In the genomic region with DNA sequence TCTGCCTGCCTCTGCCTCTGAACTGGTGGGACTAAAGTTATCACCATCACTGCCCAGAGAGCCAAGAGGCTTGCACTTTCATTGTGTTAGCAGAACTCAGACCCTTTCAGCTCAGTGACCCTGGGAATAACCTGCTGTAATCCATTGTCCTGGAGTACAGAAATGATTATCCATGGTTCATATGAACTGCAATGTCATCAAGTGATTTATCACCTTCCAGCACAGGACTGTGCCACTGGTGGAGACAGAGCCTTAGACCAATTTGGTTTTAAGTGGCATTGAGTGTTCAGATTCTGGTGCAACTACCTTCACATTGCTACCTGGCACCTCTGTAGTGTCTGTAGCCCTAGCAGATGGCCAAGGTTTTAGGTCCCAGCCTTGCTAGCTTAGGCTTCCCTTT, we compare ENCODE assay signal across 29 mouse cellular contexts. TPM values are rescaled to one million over a fixed set of nuclear protein-coding genes. Genes with fewer than 3 reads are reported as not detected.
DNase-seq lines count a peak whose midpoint lies in the region; ATAC-seq and TF ChIP-seq lines count a peak whose summit lies in the region.
"Had no signal": no experiment of that assay in that cellular context is flagged by ENCODE, and none has a peak within 500 bp of the region (broad histone marks: within the 10 kb centered on the region; RNA-seq: fewer than 3 reads in every experiment).

No protein-coding gene starts in this region.

- no peak overlapping the region for H3K27ac ChIP-seq in intestine, embryonic 14.5 days (ENCODE audit: low read depth)
- no peak overlapping the region for H3K27ac ChIP-seq in intestine, embryonic 15.5 days
- H3K27ac ChIP-seq in intestine, postnatal 0 days (ENCODE audit: low read depth, low read length): peak overlapping the region; percentile 68; the same call in 1 of the 2 replicates
- no peak overlapping the region for H3K27ac ChIP-seq in neural tube, embryonic 15.5 days (replicated peaks)
- H3K27ac ChIP-seq: embryonic facial prominence, embryonic 13.5 days; embryonic facial prominence, embryonic 15.5 days; forebrain, embryonic 13.5 days; forebrain, embryonic 15.5 days had no signal

- no peak overlapping the region for H3K9ac ChIP-seq in intestine, embryonic 14.5 days (ENCODE audit: low read length)
- no peak overlapping the region for H3K9ac ChIP-seq in intestine, embryonic 15.5 days
- no peak overlapping the region for H3K9ac ChIP-seq in intestine, postnatal 0 days (ENCODE audit: low read depth, low read length)
- H3K9ac ChIP-seq in neural tube, embryonic 15.5 days (replicated peaks): no peak overlapping the region
- H3K9ac ChIP-seq: embryonic facial prominence, embryonic 13.5 days; embryonic facial prominence, embryonic 15.5 days; forebrain, embryonic 13.5 days; forebrain, embryonic 15.5 days had no signal

- no peaks in the 10 kb centered on the region for H3K4me1 ChIP-seq in intestine, embryonic 14.5 days (replicated peaks; ENCODE audit: control insufficient read depth, insufficient read depth, low read length)
- H3K4me1 ChIP-seq in intestine, embryonic 15.5 days (replicated peaks): peaks cover 4% of the 10 kb centered on the region
- peaks cover 6% of the 10 kb centered on the region; the same call in 1 of the 2 replicates for H3K4me1 ChIP-seq in intestine, postnatal 0 days (replicated peaks; ENCODE audit: control insufficient read depth, insufficient read depth, low read length)
- 0 out of 2 replicates have a peak, but pooled peaks cover 2% of the 10 kb centered on the region for H3K4me1 ChIP-seq in neural tube, embryonic 15.5 days
- H3K4me1 ChIP-seq: forebrain, embryonic 13.5 days; forebrain, embryonic 15.5 days had no signal

- peaks cover 90% of the 10 kb centered on the region for H3K36me3 ChIP-seq in intestine, embryonic 14.5 days (ENCODE audit: control insufficient read depth, insufficient read depth, low read length)
- H3K36me3 ChIP-seq in intestine, embryonic 15.5 days: peaks cover 43% of the 10 kb centered on the region
- H3K36me3 ChIP-seq in intestine, postnatal 0 days (ENCODE audit: control insufficient read depth, insufficient read depth): peaks cover 68% of the 10 kb centered on the region
- H3K36me3 ChIP-seq in neural tube, embryonic 15.5 days: peaks cover 76% of the 10 kb centered on the region

- no peak for DNase-seq in intestine, embryonic 14.5 days (ENCODE audit: low spot score)
- no peak for DNase-seq in left cerebral cortex, postnatal 4 days
- DNase-seq in spleen, postnatal 4 days (ENCODE audit: low spot score in 2 of 2): no peak
- DNase-seq: adrenal gland, adult 2 months; adrenal gland, postnatal 10 days; adrenal gland, postnatal 25 days; cerebellum, adult 11 months; cerebellum, adult 18-20 months; cerebellum, adult 8-10 months; cerebellum, adult 9-11 months; cerebellum, postnatal 14 days; cerebellum, postnatal 36 days; embryo, embryonic 11 days had no signal

- ATAC-seq in intestine, embryonic 14.5 days (replicated peaks; ENCODE audit: low FRiP score, low TSS enrichment, low read depth): peak; percentile 7; the same call in 1 of the 2 replicates
- ATAC-seq in intestine, embryonic 15.5 days: peak; percentile 34; the same call in 1 of the 2 replicates
- ATAC-seq in intestine, postnatal 0 days: peak; percentile 51
- ATAC-seq in neural tube, embryonic 15.5 days (ENCODE audit: low FRiP score): no peak
- ATAC-seq: forebrain, embryonic 13.5 days; forebrain, embryonic 15.5 days had no signal

- TF ChIP-seq CTCF in intestine, postnatal 0 days (IDR thresholded peaks at IDR 0.05; ENCODE audit: low read depth): no peak

- intact Hi-C loops in left cerebral cortex, postnatal 4 days (cut with DNase I): no loop called here

- H3K4me3 ChIP-seq in intestine, embryonic 14.5 days (ENCODE audit: low read depth, low read length): no peak overlapping the region
- no peak overlapping the region for H3K4me3 ChIP-seq in intestine, embryonic 15.5 days (replicated peaks)
- no peak overlapping the region for H3K4me3 ChIP-seq in intestine, postnatal 0 days (ENCODE audit: low read depth, low read length)
- H3K4me3 ChIP-seq in neural tube, embryonic 15.5 days (replicated peaks): no peak overlapping the region
- H3K4me3 ChIP-seq: embryonic facial prominence, embryonic 13.5 days; embryonic facial prominence, embryonic 15.5 days; erythroblast, embryonic 14.5 days; forebrain, embryonic 13.5 days; forebrain, embryonic 15.5 days had no signal

- H3K27me3 ChIP-seq in intestine, embryonic 14.5 days (replicated peaks; ENCODE audit: control insufficient read depth, insufficient read depth, low read length): no peaks in the 10 kb centered on the region
- H3K27me3 ChIP-seq in intestine, embryonic 15.5 days (replicated peaks): no peaks in the 10 kb centered on the region
- peaks cover 21% of the 10 kb centered on the region; the same call in 1 of the 2 replicates for H3K27me3 ChIP-seq in intestine, postnatal 0 days (replicated peaks; ENCODE audit: control insufficient read depth, insufficient read depth, low read length)
- H3K27me3 ChIP-seq in neural tube, embryonic 15.5 days (replicated peaks): no peaks in the 10 kb centered on the region
- H3K27me3 ChIP-seq: embryonic facial prominence, embryonic 13.5 days; embryonic facial prominence, embryonic 15.5 days; forebrain, embryonic 13.5 days; forebrain, embryonic 15.5 days had no signal

- no peaks in the 10 kb centered on the region for H3K9me3 ChIP-seq in intestine, embryonic 14.5 days (ENCODE audit: control insufficient read depth, low read length)
- no peaks in the 10 kb centered on the region for H3K9me3 ChIP-seq in intestine, embryonic 15.5 days
- no peaks in the 10 kb centered on the region for H3K9me3 ChIP-seq in intestine, postnatal 0 days (ENCODE audit: control insufficient read depth)
- H3K9me3 ChIP-seq in neural tube, embryonic 15.5 days (replicated peaks): no peaks in the 10 kb centered on the region
- H3K9me3 ChIP-seq: embryonic facial prominence, embryonic 13.5 days; embryonic facial prominence, embryonic 15.5 days; forebrain, embryonic 13.5 days; forebrain, embryonic 15.5 days had no signal

- H3K4me2 ChIP-seq in intestine, embryonic 14.5 days (ENCODE audit: low read length): no peak overlapping the region
- no peak overlapping the region for H3K4me2 ChIP-seq in intestine, embryonic 15.5 days (replicated peaks)
- no peak overlapping the region for H3K4me2 ChIP-seq in intestine, postnatal 0 days (replicated peaks; ENCODE audit: low read depth)
- H3K4me2 ChIP-seq in neural tube, embryonic 15.5 days: no peak overlapping the region
- H3K4me2 ChIP-seq: embryonic facial prominence, embryonic 13.5 days; embryonic facial prominence, embryonic 15.5 days; forebrain, embryonic 13.5 days; forebrain, embryonic 15.5 days had no signal

RNA-seq across cellular contexts. Expression of a gene that starts 3.8 kb away (rescaled TPM):
- 1.2 and 2.5 TPM in 2 replicates for polyA plus RNA-seq in intestine, embryonic 14.5 days (2014; fragmentation: Nextera tagmentation; extraction: Ambion mirVana)
- 1.3 and 3.1 TPM in 2 replicates for polyA plus RNA-seq in intestine, embryonic 15.5 days (2015; fragmentation: Nextera tagmentation; extraction: Ambion mirVana)
- polyA plus RNA-seq in intestine, postnatal 0 days (2015; fragmentation: Nextera tagmentation; extraction: Ambion mirVana): 0.26 and 0.55 TPM in 2 replicates
- under 1 TPM; 0.50 to 0.54 TPM for total RNA-seq in left cerebral cortex, postnatal 4 days (2021)
- 0.20 and 1.3 TPM in 2 replicates for polyA plus RNA-seq in neural tube, embryonic 15.5 days (2015; fragmentation: Nextera tagmentation; extraction: Ambion mirVana)
- total RNA-seq: adrenal gland, postnatal 10 days; adrenal gland, postnatal 25 days; common myeloid progenitor, adult 5-6 weeks; MEL had no signal
- polyA plus RNA-seq: embryonic facial prominence, embryonic 13.5 days; erythroblast, embryonic 14.5 days; forebrain, embryonic 11.5 days; forebrain, embryonic 15.5 days had no signal

RNA-seq across cellular contexts. Expression of a gene that starts 18.4 kb away (rescaled TPM):
- 25.5 and 30.5 TPM in 2 replicates for polyA plus RNA-seq in intestine, embryonic 14.5 days (2014; fragmentation: Nextera tagmentation; extraction: Ambion mirVana)
- 28.0 and 29.0 TPM in 2 replicates for polyA plus RNA-seq in intestine, embryonic 15.5 days (2015; fragmentation: Nextera tagmentation; extraction: Ambion mirVana)
- 24.7 and 28.5 TPM in 2 replicates for polyA plus RNA-seq in intestine, postnatal 0 days (2015; fragmentation: Nextera tagmentation; extraction: Ambion mirVana)
- total RNA-seq in left cerebral cortex, postnatal 4 days (2021): 10 to 100 TPM; 13.4 to 13.5 TPM
- polyA plus RNA-seq in neural tube, embryonic 15.5 days (2015; fragmentation: Nextera tagmentation; extraction: Ambion mirVana): 21.0 and 21.6 TPM in 2 replicates
- total RNA-seq: common myeloid progenitor, adult 5-6 weeks; MEL had no signal

RNA-seq across cellular contexts. Expression of a gene that starts 27.0 kb away (rescaled TPM):
- 24.7 and 25.3 TPM in 2 replicates for polyA plus RNA-seq in intestine, embryonic 14.5 days (2014; fragmentation: Nextera tagmentation; extraction: Ambion mirVana)
- polyA plus RNA-seq in intestine, embryonic 15.5 days (2015; fragmentation: Nextera tagmentation; extraction: Ambion mirVana): 14.9 and 15.7 TPM in 2 replicates
- 6.8 and 8.0 TPM in 2 replicates for polyA plus RNA-seq in intestine, postnatal 0 days (2015; fragmentation: Nextera tagmentation; extraction: Ambion mirVana)
- total RNA-seq in left cerebral cortex, postnatal 4 days (2021): 10 to 100 TPM; 57.8 to 62.4 TPM
- 43.2 and 44.9 TPM in 2 replicates for polyA plus RNA-seq in neural tube, embryonic 15.5 days (2015; fragmentation: Nextera tagmentation; extraction: Ambion mirVana)
- polyA plus RNA-seq: erythroblast, embryonic 14.5 days had no signal

RNA-seq across cellular contexts. Expression of a gene that starts 40.7 kb away (rescaled TPM):
- polyA plus RNA-seq in intestine, embryonic 14.5 days (2014; fragmentation: Nextera tagmentation; extraction: Ambion mirVana): 64.2 and 68.9 TPM in 2 replicates
- polyA plus RNA-seq in intestine, embryonic 15.5 days (2015; fragmentation: Nextera tagmentation; extraction: Ambion mirVana): 37.4 and 39.4 TPM in 2 replicates
- 11.3 and 12.7 TPM in 2 replicates for polyA plus RNA-seq in intestine, postnatal 0 days (2015; fragmentation: Nextera tagmentation; extraction: Ambion mirVana)
- 10 to 100 TPM; 39.0 to 49.4 TPM for total RNA-seq in left cerebral cortex, postnatal 4 days (2021)
- 66.4 and 68.1 TPM in 2 replicates for polyA plus RNA-seq in neural tube, embryonic 15.5 days (2015; fragmentation: Nextera tagmentation; extraction: Ambion mirVana)

RNA-seq across cellular contexts. Expression of a gene that starts 45.2 kb away (rescaled TPM):
- polyA plus RNA-seq in intestine, embryonic 14.5 days (2014; fragmentation: Nextera tagmentation; extraction: Ambion mirVana): not detected in 2 replicates
- not detected in 2 replicates for polyA plus RNA-seq in intestine, embryonic 15.5 days (2015; fragmentation: Nextera tagmentation; extraction: Ambion mirVana)
- polyA plus RNA-seq in intestine, postnatal 0 days (2015; fragmentation: Nextera tagmentation; extraction: Ambion mirVana): not detected in 2 replicates
- total RNA-seq in left cerebral cortex, postnatal 4 days (2021): not detected
- not detected in 2 replicates for polyA plus RNA-seq in neural tube, embryonic 15.5 days (2015; fragmentation: Nextera tagmentation; extraction: Ambion mirVana)
- total RNA-seq: adrenal gland, adult 2 months; adrenal gland, postnatal 10 days; adrenal gland, postnatal 25 days; adrenal gland, postnatal 4 days; common myeloid progenitor, adult 5-6 weeks; ES-E14; MEL had no signal
- polyA plus RNA-seq: adrenal gland, adult 2 months; brain, embryonic 14.5 days; C2C12; embryonic facial prominence, embryonic 11.5 days; embryonic facial prominence, embryonic 13.5 days; embryonic facial prominence, embryonic 15.5 days; erythroblast, embryonic 14.5 days; forebrain, embryonic 11.5 days; forebrain, embryonic 13.5 days; forebrain, embryonic 15.5 days had no signal
